Mouse (Mus musculus) induced T-regulatory cell, adult 2 months (primary cell): ENCODE measurements around the gene Efna5.

ENCODE experiments used
- DNase-seq: peaks from one replicate; pipeline ENCODE4 v3.0.0-alpha.2; 2012; ENCODE audit warnings: low read depth

Gene Efna5

DNA sequence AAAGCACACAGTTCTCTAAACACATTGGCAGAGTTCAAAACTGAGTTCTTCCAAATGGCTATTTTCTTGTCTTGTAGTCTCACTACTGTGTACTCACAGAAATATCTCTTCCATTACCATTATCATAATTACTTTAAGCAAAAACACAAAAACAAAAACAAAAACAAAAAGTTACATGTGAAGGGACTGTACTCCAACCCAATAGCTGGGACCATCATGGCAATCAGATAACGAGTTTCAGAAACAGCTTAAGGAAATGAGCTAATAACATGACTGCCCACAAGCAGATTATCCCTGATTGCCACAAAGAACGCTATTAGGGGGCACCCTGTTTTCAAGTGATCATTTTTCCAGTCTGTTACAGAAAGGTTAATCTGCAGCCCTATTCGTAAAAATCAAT, 93.3 kb downstream of the Efna5 start:
- DNase-seq, result no peak

DNA sequence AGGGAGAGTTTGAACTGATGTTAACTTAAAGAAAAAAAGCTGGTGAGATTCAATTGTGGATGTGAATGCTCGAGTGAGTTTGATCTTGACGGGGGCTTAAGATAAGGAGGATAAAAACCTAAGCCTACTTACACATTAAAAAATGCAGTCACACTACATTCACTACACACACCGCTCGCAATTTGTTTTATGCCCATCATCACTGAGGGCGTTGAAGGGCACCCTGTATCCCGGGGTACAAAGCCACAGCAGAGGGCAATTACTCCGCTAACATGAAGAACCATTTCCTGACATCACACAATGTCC, 94.6 kb downstream of the Efna5 start:
- no peak for DNase-seq

DNA sequence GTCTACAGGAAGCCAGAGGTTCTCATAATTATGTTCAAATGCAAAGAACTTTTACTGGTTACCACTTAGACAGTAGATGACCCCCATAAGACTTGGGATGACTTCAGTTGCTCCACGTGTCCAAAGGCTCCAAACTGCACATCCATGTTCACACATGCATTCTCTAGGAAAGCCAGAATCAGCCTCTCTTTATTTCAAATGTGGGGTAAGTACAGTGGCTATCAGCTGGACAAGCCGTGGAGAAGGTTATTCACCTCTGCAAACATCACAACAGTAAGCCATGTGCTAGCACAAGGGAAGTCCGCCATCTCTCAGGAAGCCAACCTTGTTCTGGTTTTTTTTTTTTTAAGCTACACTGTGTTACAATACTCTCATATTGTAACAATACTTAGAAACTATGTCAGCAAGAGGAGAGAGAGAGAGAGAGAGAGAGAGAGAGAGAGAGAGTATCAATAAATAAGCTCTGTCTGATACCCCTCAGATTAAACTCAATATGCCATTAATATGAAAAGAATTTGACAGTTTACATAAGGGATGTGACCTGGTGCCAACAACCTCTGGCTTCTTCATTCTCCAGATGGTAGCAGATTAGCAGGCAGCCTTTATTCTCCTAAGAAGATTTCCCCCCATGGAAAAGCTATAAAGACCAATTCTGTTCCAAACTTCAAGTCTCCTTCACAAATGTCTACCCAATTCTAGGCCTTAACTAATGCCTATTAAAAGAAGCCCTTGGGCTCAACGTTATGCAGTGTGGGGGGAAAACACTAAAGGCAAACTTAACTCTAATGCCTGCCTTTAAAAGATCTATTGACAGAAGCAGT, 95.1 kb downstream of the Efna5 start:
- no peak for DNase-seq

DNA sequence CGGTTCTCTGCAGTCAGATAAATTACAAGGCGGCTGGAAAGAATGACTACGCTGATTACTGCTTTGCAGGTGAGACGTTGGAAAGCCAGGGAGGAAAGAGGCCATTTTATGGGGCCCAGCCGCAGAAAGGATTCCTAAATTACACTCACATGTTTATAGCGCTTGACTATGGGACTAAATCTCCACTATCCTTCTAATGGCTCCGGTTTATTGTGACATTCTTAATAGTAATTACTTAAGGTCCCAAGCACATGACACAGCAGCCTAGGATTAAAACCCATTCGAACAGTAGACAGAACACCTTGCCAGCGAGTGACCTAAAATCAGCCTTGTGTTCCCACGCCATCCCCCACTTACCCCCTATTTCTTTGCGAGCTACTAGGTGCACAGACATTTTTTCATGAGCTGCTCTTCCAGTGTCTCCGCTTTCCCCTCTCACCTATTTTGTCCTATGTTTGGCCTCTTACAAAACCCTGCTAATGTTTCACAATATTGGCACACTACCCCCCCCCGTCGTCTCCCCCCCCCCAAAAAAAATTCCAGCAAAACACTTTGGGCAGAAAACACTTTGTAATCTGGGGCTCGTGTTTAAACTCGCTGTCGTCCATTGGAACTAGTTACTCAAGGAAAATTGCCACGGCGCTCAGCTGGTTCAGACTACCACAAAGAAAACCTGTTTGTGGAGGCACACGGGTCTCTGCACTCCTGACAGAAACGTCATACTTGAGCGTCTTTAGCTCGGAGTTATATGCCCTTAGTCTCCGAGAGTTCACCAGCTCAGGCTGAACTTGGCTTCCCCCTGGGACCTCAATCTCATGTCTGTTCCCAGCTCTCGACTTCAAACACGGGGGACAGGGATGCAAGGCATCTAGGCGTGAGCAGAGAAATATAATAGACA, 96.6 kb downstream of the Efna5 start:
- no peak for DNase-seq

DNA sequence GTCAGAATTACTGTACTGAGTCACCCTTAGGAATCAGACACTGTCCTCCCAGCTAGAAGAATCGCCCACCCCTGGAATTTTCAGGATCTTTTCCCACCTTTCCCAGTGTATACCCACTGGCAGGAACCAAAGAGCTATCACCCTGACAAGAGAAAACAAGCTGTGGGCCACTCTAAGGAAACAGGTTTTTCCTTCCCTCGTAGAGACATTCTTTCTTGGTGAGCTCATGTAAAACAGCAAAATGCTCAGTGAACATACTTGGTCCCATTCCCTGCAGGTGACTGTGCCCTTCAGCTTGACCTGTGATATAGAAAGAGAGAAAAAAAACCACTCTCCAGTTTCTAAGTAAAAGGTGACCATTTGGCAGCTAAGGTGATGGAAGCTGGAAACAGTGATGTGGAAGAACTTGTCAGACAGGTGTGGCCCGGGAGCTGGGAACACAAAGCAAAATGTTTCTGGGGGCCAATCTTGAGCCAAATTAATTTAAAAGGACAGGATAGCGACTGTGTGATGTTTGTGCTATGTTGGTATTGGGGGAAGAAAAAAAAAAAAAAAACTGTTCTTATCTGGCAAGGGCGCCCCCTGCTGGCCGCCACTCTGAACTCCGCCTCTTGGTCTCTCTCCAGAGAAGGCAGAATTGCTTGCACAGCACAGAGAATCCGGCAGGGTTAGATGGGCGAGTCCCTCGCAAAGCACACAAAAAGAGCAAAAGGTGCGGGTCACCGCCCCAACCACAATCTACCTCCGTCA, 97.4 kb downstream of the Efna5 start:
- DNase-seq, result peak; percentile 72

DNA sequence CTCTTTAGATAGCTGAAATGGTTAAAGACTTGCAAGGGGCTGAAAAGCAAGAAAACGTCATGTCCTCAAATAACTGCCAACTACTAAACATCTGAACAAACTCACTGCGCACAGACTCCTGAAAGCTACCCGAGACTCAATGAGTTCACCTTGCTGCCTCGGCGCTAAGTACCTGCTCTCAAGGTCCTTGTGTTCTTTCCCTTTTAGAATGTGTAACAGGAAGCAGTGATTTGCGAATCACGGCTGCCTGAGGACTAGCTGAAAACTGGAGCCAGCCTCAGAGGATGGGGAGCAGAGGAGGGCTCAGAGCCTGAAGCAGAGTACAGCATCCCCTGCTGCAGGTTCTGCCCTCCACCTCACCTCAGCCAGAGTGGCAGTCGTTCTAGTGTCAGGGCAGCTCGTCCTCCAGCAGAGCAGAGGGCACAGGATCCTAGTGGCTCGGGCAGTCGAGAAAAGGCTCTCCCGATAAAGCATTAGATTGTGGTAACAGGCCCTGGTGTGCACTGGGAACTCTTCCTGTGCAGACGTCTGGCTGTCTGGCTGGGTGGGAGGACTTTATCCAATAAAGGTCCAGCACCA, 98.2 kb downstream of the Efna5 start:
- DNase-seq, result no peak

DNA sequence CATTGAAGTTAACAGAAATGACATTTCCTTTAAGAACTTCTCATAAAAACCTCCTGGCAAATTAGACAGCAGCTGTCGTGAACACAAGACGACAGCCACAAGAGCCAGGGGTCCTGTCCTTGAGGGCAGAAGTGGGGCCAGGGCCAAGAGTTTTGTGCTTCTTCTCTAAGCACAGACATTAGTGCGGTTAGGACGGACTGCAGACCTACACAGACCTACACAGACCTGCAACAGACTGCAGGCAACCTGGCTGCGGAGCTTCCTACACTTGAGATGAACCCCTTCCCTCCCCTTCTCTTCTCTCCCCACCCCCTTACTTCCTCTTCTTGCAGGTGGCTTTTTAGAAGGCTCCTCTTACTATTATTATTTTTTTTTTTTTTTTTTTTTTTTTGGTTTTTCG, 100.0 kb downstream of the Efna5 start:
- DNase-seq, result no peak

DNA sequence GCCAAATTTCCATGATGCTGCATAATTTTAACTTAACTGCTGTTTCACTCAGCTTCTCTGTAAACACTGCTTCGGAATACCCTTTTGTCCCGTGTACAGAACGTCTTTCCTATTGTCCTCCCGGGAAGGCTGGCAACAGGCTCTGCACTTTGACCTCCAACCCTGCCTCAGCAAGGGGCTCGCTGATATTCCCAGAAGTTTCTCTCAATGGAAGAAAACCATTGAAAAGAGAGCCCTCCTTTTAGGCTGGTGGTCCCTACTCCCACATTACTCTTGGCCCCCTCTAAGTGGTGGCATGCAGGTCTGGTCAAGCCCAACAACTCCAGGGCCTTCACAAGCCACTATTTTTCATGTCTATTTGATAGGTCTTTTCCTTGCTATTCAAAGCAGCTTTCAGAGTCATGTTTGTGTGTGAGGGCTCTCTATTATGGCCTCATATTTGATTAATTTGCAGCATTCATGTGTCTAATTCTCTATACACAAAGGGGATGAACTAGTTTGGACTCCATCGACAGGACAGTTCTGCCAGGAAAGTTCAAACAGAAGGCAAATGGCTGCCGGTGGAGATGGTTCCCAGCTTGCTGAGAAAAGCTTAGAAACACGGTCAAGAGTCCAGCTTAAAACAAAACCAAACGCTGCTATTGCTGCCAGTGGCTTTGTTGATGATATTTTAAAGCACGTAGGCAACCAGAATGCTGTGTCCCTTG, 103.1 kb downstream of the Efna5 start:
- no peak for DNase-seq

DNA sequence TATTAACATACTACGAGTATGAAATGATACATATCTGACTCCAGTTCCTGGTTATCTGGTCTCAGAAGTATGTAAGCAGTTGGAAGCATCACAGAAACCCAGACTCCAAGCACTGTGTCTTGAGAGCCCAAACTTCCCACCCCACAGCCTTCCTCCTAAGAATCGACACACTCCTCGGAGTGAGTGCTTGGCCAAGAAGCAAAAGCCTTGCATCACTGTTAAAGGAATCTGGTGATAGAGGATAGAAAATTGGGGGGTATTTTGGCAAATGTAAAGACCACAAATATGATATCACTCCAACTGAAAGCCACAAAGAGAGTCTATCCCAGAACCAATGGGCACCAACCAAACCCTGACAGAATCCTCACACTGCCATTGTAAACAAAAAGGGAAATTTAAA, 104.4 kb downstream of the Efna5 start:
- DNase-seq, result no peak

DNA sequence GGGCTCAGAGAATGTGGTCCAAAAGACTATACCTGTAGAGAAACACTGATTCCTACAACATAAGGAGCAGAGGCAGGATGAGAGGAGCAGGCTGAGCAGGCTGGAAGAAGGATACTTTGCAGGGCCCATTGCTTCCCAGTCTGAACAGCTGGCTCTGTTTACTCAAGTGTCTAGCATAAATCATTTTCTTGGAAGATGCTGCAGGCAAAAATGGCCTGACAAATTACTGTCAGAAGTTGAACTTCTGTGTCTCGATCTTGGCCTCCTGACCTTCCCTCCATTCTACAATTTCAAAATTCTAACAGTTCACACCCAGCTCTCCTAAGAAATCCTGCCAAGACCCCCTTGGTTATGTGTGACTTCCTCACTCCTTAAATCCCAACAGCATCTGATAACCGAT, 105.1 kb downstream of the Efna5 start:
- DNase-seq, result no peak

DNA sequence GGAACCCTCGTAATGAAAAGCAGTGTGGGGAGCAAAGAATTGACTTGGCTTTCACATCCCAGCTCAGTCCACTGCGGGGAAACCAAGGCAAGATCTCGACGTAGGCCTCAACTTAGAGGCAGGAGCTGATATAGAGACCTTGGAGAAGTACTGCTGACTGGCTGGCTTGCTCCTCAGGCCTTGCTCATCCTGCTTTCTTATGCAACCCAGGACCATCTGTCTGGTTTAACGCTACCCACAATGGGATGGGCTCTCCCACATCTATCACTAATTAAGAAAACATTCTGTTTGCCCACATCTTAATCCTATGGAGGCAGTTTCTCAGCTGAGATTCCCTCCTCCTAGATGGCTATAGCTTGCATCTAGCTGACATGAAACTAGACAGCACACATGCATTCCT, 105.7 kb downstream of the Efna5 start:
- DNase-seq, result no peak

DNA sequence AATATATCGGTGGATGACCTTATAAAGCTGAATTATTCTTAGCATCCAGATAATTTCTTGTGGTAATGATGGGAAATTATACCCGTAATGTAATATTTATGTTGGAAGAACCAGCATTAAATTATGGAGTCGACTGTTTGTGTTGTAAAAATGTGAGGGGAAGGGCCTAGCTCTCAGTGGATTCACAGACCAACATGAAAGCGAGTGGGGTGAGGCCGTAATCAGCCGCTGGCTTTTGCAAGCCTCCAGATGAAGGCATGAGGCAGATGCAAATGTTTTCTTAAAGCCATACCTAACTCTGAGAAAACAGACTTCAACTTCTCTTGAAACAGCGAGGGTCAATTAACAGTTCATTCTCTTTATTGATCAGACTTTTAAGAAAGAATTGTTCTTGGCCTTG, 106.4 kb downstream of the Efna5 start:
- DNase-seq, result no peak

DNA sequence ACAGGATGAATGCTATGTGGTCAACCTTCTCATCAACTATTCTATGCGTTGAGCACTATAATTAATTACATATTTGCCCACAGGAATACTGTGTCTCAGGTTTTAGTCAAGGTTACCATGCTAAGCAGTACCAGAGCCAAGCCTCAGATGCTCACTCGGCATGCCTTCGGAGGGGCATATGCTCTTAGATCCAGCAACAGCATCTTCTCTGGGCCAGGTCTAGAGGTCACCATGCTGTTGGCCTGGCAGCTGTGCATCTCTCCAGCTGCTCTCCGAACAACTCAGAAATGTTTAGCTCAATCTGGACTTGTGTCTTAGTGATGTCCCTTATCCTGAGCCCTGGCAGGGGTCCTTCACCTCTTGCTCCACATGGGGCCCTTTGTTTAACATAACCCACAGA, 114.4 kb downstream of the Efna5 start:
- DNase-seq, result no peak

DNA sequence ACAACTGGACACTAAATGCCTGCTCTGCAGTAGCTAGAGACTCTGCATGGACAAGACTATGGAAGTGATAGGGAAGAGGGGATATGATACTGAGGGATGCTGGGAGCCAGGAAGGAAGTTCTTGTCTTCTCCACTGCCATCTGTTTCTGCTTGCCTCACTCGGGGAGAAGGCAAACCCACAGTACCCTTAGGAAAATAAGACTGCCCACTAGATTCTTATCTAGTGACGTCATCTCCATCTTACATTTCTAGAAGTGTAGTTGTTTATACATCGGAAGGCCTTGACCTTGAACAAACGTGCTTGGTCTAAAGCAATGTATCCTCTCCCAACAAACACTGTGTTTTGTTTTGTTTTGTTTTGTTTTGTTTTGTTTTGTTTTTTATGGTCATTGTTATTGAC, 116.0 kb downstream of the Efna5 start:
- DNase-seq, result no peak

DNA sequence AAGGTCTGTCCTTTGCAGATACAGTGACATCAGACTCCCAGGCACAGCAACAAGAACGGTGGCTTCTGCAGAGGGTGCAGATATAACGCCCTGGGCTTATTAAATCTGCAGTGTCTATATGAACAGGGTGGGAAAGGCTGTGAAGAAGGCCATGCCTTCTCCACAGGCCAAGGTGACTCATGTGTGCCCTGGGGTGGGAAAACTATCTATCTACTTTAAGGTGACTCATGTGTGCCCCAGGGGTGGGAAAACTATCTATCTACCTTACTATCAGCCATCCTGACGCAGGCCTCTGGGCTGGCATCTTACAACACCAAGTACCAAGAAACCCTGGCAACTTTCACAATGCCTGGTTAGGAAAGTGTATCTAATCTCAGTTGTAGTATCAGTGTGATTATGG, 124.2 kb downstream of the Efna5 start:
- DNase-seq, result no peak

DNA sequence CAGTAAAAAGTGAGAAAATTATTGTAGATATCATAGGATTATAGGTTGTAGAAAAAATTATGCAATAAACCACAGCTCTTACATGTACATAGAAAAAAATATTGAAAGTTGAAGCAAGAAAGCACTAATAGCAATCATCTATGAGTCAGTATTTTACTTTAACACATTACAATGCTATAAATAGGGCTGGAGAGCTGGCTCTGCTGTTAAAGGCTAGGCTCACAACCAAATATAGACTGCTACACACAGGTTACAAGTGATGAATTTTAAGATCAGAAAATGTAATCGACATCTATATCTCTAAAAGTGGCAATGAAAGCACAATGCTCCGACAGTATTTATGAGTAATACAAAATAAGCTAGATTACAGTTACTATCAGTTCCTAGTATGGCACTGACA, 125.5 kb downstream of the Efna5 start:
- DNase-seq, result no peak

DNA sequence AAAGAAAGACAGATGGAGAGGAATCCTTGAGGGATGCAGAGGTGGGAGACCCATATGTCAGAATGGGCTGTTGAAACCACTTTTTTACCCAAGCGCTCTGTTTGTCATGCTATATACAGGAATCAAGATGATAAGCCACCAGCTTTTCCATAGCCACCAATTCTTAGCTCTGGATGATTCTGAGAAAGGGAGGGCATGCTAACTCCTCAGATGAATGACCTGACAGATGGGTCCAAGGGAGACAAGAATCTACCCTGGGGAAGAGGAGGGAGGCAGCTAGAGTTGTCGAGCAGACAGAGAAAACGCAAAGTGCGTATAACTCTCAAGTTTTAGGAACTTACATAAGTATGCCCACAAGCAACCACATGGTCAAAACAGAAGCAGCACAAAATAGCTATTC, 126.5 kb downstream of the Efna5 start:
- no peak for DNase-seq

DNA sequence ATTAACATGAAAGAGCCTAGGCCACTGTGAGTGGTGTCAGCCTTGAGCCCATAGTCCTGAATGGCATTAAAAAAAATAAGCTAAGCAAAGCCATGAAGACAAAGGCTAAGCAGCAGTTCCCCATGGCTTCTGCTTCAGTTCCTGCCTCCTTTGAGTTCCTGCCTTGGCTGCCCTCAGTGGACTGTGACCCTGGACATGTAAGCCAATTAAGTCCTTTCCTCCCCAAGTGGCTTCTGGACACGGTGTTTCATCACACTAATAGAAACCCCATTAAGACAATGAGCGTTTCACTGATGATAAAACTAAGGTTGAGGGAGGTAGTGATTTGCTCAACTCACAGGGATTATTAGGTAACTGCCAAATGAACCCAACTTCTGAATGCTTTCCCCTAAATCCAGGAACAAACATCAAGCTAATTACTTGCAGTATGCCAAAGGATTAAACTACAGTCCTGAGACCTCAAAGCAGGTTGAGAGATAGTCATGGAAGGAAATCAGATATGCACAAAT, 128.7 kb downstream of the Efna5 start:
- no peak for DNase-seq

DNA sequence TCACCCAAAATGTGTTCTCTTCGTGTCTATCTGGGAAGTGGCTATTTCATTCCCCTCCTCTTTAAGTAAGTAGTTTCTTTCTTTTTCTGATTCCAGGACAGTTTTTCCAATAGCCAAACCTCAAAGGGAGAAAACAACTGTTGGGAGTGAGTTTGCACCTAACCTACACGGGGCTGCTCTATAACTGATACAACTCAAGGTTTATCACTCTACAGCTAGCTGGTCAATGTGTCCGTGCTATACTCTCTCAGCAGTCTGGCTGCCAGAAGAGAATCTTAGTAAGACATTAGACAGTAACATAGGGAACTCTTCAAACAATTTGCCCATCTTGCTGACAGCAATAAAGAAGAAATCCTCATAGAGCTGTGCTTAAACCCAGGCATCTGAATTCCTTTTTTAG, 130.5 kb downstream of the Efna5 start:
- DNase-seq, result no peak

DNA sequence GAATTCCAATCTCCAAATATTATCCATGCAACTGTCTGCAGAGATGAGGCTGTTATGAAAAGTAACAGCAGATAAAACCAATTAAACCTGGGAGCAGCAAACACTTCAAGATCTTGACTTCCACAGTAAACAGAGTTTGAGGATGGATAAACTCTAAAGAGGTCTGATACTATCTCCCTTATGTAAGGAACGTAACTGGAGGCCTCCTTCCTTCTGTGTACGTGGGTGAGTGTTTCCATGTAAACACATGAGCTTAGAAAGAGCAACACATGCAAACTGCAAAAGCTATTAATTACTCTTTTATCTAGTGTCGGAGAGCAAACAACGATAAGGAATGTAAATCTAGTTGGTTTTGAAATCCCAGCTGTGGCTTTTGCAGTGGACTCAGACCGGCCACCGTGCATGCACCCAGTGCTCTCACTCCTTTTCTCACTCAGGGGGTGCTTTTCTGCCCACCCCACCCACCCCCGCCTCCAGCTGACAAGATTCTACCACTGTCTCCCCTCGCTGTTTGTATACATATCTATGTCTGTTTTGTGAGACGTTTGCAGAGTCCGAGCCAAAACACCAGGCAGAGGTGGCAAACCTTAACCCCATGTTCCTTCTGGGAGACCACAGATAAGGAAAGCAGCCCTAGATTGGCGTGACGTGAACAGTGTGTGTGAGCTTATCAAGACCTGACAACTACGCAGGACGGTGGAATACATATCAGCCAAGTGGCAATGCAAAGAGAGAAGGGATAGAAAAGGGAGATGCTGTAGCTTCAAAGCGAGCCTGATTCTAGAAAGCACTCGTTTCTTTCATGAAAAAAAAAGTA, 132.1 kb downstream of the Efna5 start:
- DNase-seq, result no peak

DNA sequence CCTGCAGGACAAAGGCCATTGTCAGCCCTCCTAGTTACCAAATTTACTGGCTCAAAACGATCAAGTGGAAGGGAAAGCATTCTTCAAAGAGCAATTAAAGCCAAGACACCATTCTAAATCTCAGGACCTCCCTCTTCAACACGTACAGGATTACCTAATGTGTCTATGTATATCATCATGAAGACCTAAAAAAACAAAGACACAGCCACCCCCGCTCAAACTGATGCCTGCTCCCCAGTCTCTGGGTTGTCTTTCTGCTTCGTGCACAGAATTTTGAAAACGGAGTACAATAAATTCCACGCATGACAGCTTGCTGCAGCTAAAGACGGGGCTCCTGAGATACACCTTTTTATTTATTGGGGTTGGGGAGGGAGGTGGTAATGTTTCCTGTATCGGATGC, 133.7 kb downstream of the Efna5 start:
- DNase-seq, result no peak
